Mouse (Mus musculus): ENCODE data around the gene Rpl38. TPM values are rescaled to one million over a fixed set of nuclear protein-coding genes. Genes with fewer than 3 reads are reported as not detected.

Rpl38 gene
- polyA plus RNA-seq (2015; fragmentation: Illumina TruSeq; extraction: RNeasy Lipid Tissue Mini Kit (QIAGEN cat#74804); ENCODE audit: low read depth, low replicate concordance) = 1,602 TPM

GRCm38 (mm10) chr11:114668301-114668710 is at the start of gene Rpl38:
Gene Rpl38 (plus strand): TSS chr11:114668524.

GRCm38 (mm10) chr11:114675341-114675825 is 7.1 kb downstream of the Rpl38 start, which contains the start of gene Ttyh2:
Gene Ttyh2 (plus strand): TSS chr11:114675431.

Other genes starting within 250 kb of the Rpl38 start
- gene Ttyh2, start 6.9 kb downstream of the Rpl38 start, polyA plus RNA-seq (2015; fragmentation: Illumina TruSeq; extraction: RNeasy Lipid Tissue Mini Kit (QIAGEN cat#74804); ENCODE audit: low read depth, low replicate concordance) = 28.4 TPM
- 3.4 TPM for gene Dnaic2, start 58.9 kb downstream of the Rpl38 start, polyA plus RNA-seq (2015; fragmentation: Illumina TruSeq; extraction: RNeasy Lipid Tissue Mini Kit (QIAGEN cat#74804); ENCODE audit: low read depth, low replicate concordance)
- gene Kif19a, start 96.9 kb downstream of the Rpl38 start, polyA plus RNA-seq (2015; fragmentation: Illumina TruSeq; extraction: RNeasy Lipid Tissue Mini Kit (QIAGEN cat#74804); ENCODE audit: low read depth, low replicate concordance) = 2.9 TPM
- gene Btbd17, start 127.4 kb downstream of the Rpl38 start, polyA plus RNA-seq (2015; fragmentation: Illumina TruSeq; extraction: RNeasy Lipid Tissue Mini Kit (QIAGEN cat#74804); ENCODE audit: low read depth, low replicate concordance) = 28.9 TPM
- gene Gpr142, start 130.4 kb downstream of the Rpl38 start, polyA plus RNA-seq (2015; fragmentation: Illumina TruSeq; extraction: RNeasy Lipid Tissue Mini Kit (QIAGEN cat#74804); ENCODE audit: low read depth, low replicate concordance) = not detected
- gene Gprc5c, start 182.6 kb downstream of the Rpl38 start, polyA plus RNA-seq (2015; fragmentation: Illumina TruSeq; extraction: RNeasy Lipid Tissue Mini Kit (QIAGEN cat#74804); ENCODE audit: low read depth, low replicate concordance) = 3.0 TPM
- gene Cd300a, start 221.5 kb downstream of the Rpl38 start, polyA plus RNA-seq (2015; fragmentation: Illumina TruSeq; extraction: RNeasy Lipid Tissue Mini Kit (QIAGEN cat#74804); ENCODE audit: low read depth, low replicate concordance) = 1.5 TPM

All from brain, adult 10 weeks (tissue).